Mouse (Mus musculus): Measurements from ENCODE around the gene Arl13a. TPM values are rescaled to one million over a fixed set of nuclear protein-coding genes. Genes with fewer than 3 reads are reported as not detected.

The Arl13a gene
- polyA plus RNA-seq, 1 experiment from 2014 or later = not detected

GRCm38 (mm10) chrX:134218161-134218560, 30.9 kb downstream of the Arl13a start:
- DNase-seq (ENCODE audit: low spot score) = no peak
- H3K36me3 ChIP-seq = no peaks in the 10 kb centered on the region
- no peaks in the 10 kb centered on the region for H3K9me3 ChIP-seq (replicated peaks)
- no peak overlapping the region for H3K27ac ChIP-seq (replicated peaks)
- 54% methylated on average over 4 of the region's 4 CpGs for WGBS
- no peak overlapping the region for H3K4me3 ChIP-seq
- no peaks in the 10 kb centered on the region for H3K4me1 ChIP-seq
- peaks cover 50% of the 10 kb centered on the region for H3K27me3 ChIP-seq (ENCODE audit: low read depth, poor library complexity, severe bottlenecking)

GRCm38 (mm10) chrX:134220618-134221017, 33.3 kb downstream of the Arl13a start:
- Histone ChIP-seq H3K9me3 (replicated peaks) (no peaks in the 10 kb centered on the region), H3K36me3 (no peaks in the 10 kb centered on the region), H3K27ac (replicated peaks) (no peak overlapping the region), H3K27me3 (ENCODE audit: low read depth, poor library complexity, severe bottlenecking) (peaks cover 47% of the 10 kb centered on the region), H3K4me1 (no peaks in the 10 kb centered on the region), H3K4me3 (no peak overlapping the region)
- WGBS = 80% methylated on average over 3 of the region's 3 CpGs
- DNase-seq (ENCODE audit: low spot score) = no peak

GRCm38 (mm10) chrX:134221856-134222255, 34.6 kb downstream of the Arl13a start, which contains the start of gene Nox1:
Nox1 (minus strand) TSS chrX:134221956.
- Histone ChIP-seq H3K36me3 (no peaks in the 10 kb centered on the region), H3K27me3 (ENCODE audit: low read depth, poor library complexity, severe bottlenecking) (peaks cover 47% of the 10 kb centered on the region), H3K27ac (replicated peaks) (no peak within 1 kb of the TSS), H3K4me1 (no peaks in the 10 kb centered on the region), H3K9me3 (replicated peaks) (no peaks in the 10 kb centered on the region), H3K4me3 (no peak within 1 kb of the TSS)
- DNase-seq (ENCODE audit: low spot score) = no peak
- WGBS = 60% methylated on average over 4 of the region's 4 CpGs

- no peak for DNase-seq (ENCODE audit: low spot score)
- Histone ChIP-seq H3K27ac (replicated peaks) (no peak overlapping the region), H3K4me3 (no peak overlapping the region), H3K36me3 (no peaks in the 10 kb centered on the region), H3K27me3 (ENCODE audit: low read depth, poor library complexity, severe bottlenecking) (0 out of 2 replicates have a peak, but pooled peaks cover 3% of the 10 kb centered on the region), H3K9me3 (replicated peaks) (no peaks in the 10 kb centered on the region), H3K4me1 (no peaks in the 10 kb centered on the region)
- 88% methylated on average over 1 of the region's 1 CpGs for WGBS
These were observed 45.7 kb downstream of the Arl13a start for GRCm38 (mm10) chrX:134233048-134233447.

GRCm38 (mm10) chrX:134238266-134238665, 51.0 kb downstream of the Arl13a start:
- Histone ChIP-seq H3K4me3 (no peak overlapping the region), H3K4me1 (no peaks in the 10 kb centered on the region), H3K27ac (replicated peaks) (no peak overlapping the region), H3K27me3 (ENCODE audit: low read depth, poor library complexity, severe bottlenecking) (peaks cover 8% of the 10 kb centered on the region; the same call in 1 of the 2 replicates), H3K36me3 (no peaks in the 10 kb centered on the region), H3K9me3 (replicated peaks) (no peaks in the 10 kb centered on the region)
- 96% methylated on average over 10 of the region's 10 CpGs for WGBS
- no peak for DNase-seq (ENCODE audit: low spot score)

GRCm38 (mm10) chrX:134245946-134246345, 58.6 kb downstream of the Arl13a start:
- H3K36me3 ChIP-seq = no peaks in the 10 kb centered on the region

GRCm38 (mm10) chrX:134248202-134248601, 60.9 kb downstream of the Arl13a start:
- no peaks in the 10 kb centered on the region for H3K36me3 ChIP-seq
- no peaks in the 10 kb centered on the region for H3K9me3 ChIP-seq (replicated peaks)
- no peak overlapping the region for H3K27ac ChIP-seq (replicated peaks)
- no peaks in the 10 kb centered on the region for H3K4me1 ChIP-seq
- no peak for DNase-seq (ENCODE audit: low spot score)
- H3K27me3 ChIP-seq (ENCODE audit: low read depth, poor library complexity, severe bottlenecking) = no peaks in the 10 kb centered on the region
- H3K4me3 ChIP-seq = no peak overlapping the region
- 85% methylated on average over 2 of the region's 2 CpGs for whole genome bisulfite sequencing

More at GRCm38 (mm10) chrX:134245946-134246345, 58.6 kb downstream of the Arl13a start:
- H3K4me1 ChIP-seq = no peaks in the 10 kb centered on the region
- no peak overlapping the region for H3K4me3 ChIP-seq
- WGBS = 94% methylated on average over 10 of the region's 10 CpGs
- no peak for DNase-seq (ENCODE audit: low spot score)
- no peaks in the 10 kb centered on the region for H3K9me3 ChIP-seq (replicated peaks)
- H3K27ac ChIP-seq (replicated peaks) = no peak overlapping the region
- peaks cover under 1% of the 10 kb centered on the region; the same call in 1 of the 2 replicates for H3K27me3 ChIP-seq (ENCODE audit: low read depth, poor library complexity, severe bottlenecking)

Other genes starting within 250 kb of the Arl13a start
- 0.86 and 1.3 TPM in 2 replicates for gene Sytl4, start 205.7 kb upstream of the Arl13a start, polyA plus RNA-seq (2016; fragmentation: Nextera tagmentation; extraction: Ambion mirVana)
- 63.6 and 67.9 TPM in 2 replicates for gene Cstf2, start 128.3 kb upstream of the Arl13a start, polyA plus RNA-seq (2016; fragmentation: Nextera tagmentation; extraction: Ambion mirVana)
- gene Xkrx, start 25.4 kb upstream of the Arl13a start, polyA plus RNA-seq (2016; fragmentation: Nextera tagmentation; extraction: Ambion mirVana) = 0.05 TPM in 2 replicates
- gene Nox1, start 34.5 kb downstream of the Arl13a start, polyA plus RNA-seq (2016; fragmentation: Nextera tagmentation; extraction: Ambion mirVana) = not detected in 2 replicates
- 7.6 and 8.4 TPM in 2 replicates for gene Trmt2b, start 89.5 kb downstream of the Arl13a start, polyA plus RNA-seq (2016; fragmentation: Nextera tagmentation; extraction: Ambion mirVana)
- gene Tmem35a, start 107.7 kb downstream of the Arl13a start, polyA plus RNA-seq (2016; fragmentation: Nextera tagmentation; extraction: Ambion mirVana) = 10.7 and 18.4 TPM in 2 replicates
- gene Cenpi, start 120.6 kb downstream of the Arl13a start, polyA plus RNA-seq (2016; fragmentation: Nextera tagmentation; extraction: Ambion mirVana) = 29.8 and 31.3 TPM in 2 replicates
- gene Drp2, start 217.1 kb downstream of the Arl13a start, polyA plus RNA-seq (2016; fragmentation: Nextera tagmentation; extraction: Ambion mirVana) = 4.6 and 7.9 TPM in 2 replicates